Mouse (Mus musculus): ENCODE measurements at regions not wholly inside any gene's neighbourhood (a gene's known extent, or its start where the extent isn't known, plus 50 kb on each side); places are given as distances from the start of the nearest gene placed in this dataset.

- WGBS: 93% methylated on average over 4 of the region's 4 CpGs
- Histone ChIP-seq H3K36me3 (ENCODE audit: control insufficient read depth, insufficient read depth, low read length) (no peaks in the 10 kb centered on the region), H3K27me3 (ENCODE audit: control insufficient read depth, insufficient read depth, low read depth, low read length) (no peaks in the 10 kb centered on the region), H3K27ac (ENCODE audit: low read length) (no peak overlapping the region), H3K9me3 (replicated peaks; ENCODE audit: control insufficient read depth, low read length, poor library complexity, severe bottlenecking) (no peaks in the 10 kb centered on the region), H3K4me3 (ENCODE audit: low read depth, low read length) (no peak overlapping the region), H3K4me2 (ENCODE audit: low read length) (no peak overlapping the region), H3K9ac (ENCODE audit: low read depth, low read length) (no peak overlapping the region), H3K4me1 (ENCODE audit: control insufficient read depth, insufficient read depth, low read length) (peaks cover 3% of the 10 kb centered on the region; the same call in 1 of the 2 replicates)
- no peak for ATAC-seq
Observed at GRCm38 (mm10) chr17:4639531-4639930, 354.6 kb upstream of the Arid1b start.

- Histone ChIP-seq H3K9me3 (replicated peaks; ENCODE audit: control insufficient read depth, low read length, poor library complexity, severe bottlenecking) (no peaks in the 10 kb centered on the region), H3K4me1 (ENCODE audit: control insufficient read depth, insufficient read depth, low read length) (peaks cover 3% of the 10 kb centered on the region; the same call in 1 of the 2 replicates), H3K27me3 (ENCODE audit: control insufficient read depth, insufficient read depth, low read depth, low read length) (no peaks in the 10 kb centered on the region), H3K9ac (ENCODE audit: low read depth, low read length) (no peak overlapping the region), H3K27ac (ENCODE audit: low read length) (no peak overlapping the region), H3K4me2 (ENCODE audit: low read length) (no peak overlapping the region), H3K36me3 (ENCODE audit: control insufficient read depth, insufficient read depth, low read length) (no peaks in the 10 kb centered on the region), H3K4me3 (ENCODE audit: low read depth, low read length) (no peak overlapping the region)
- no peak for ATAC-seq
- 93% methylated on average over 7 of the region's 7 CpGs for WGBS
Observed at GRCm38 (mm10) chr17:4640555-4640954, 353.6 kb upstream of the Arid1b start.

DNA sequence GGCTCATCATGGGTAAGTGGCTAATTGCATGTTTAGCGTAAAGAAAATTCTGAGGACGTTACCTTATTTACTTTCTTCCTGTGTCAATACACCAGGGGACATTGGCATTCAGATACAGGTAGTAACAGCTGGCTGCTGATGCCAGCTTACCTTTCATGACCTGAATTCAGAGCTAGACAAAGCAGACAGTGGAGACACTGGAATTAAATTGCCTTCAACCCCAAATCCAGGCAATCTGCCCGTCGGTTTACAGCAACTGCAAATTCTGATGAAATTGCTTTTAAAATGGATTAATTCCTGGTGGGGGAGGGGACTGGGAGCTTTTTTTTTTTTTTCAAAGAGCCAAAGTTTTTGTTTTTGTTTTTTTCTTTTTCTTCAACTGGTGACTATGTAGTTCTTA is 353.0 kb upstream of the Arid1b start:
- no peak overlapping the region for H3K4me2 ChIP-seq (ENCODE audit: low read length)
- no peak for ATAC-seq
- H3K9me3 ChIP-seq (replicated peaks; ENCODE audit: control insufficient read depth, low read length, poor library complexity, severe bottlenecking): no peaks in the 10 kb centered on the region
- no peak overlapping the region for H3K27ac ChIP-seq (ENCODE audit: low read length)
- no peak overlapping the region for H3K9ac ChIP-seq (ENCODE audit: low read depth, low read length)
- H3K27me3 ChIP-seq (ENCODE audit: control insufficient read depth, insufficient read depth, low read depth, low read length): no peaks in the 10 kb centered on the region
- no peaks in the 10 kb centered on the region for H3K36me3 ChIP-seq (ENCODE audit: control insufficient read depth, insufficient read depth, low read length)
- WGBS: 63% methylated on average over 4 of the region's 4 CpGs
- no peak overlapping the region for H3K4me3 ChIP-seq (ENCODE audit: low read depth, low read length)
- H3K4me1 ChIP-seq (ENCODE audit: control insufficient read depth, insufficient read depth, low read length): peaks cover 3% of the 10 kb centered on the region; the same call in 1 of the 2 replicates

GRCm38 (mm10) chr17:4642046-4642445 is 352.1 kb upstream of the Arid1b start:
- Histone ChIP-seq H3K9ac (ENCODE audit: low read depth, low read length) (no peak overlapping the region), H3K4me1 (ENCODE audit: control insufficient read depth, insufficient read depth, low read length) (no peaks in the 10 kb centered on the region), H3K4me3 (ENCODE audit: low read depth, low read length) (no peak overlapping the region), H3K27ac (ENCODE audit: low read length) (no peak overlapping the region), H3K27me3 (ENCODE audit: control insufficient read depth, insufficient read depth, low read depth, low read length) (no peaks in the 10 kb centered on the region), H3K9me3 (replicated peaks; ENCODE audit: control insufficient read depth, low read length, poor library complexity, severe bottlenecking) (no peaks in the 10 kb centered on the region), H3K36me3 (ENCODE audit: control insufficient read depth, insufficient read depth, low read length) (no peaks in the 10 kb centered on the region), H3K4me2 (ENCODE audit: low read length) (no peak overlapping the region)
- 64% methylated on average over 1 of the region's 1 CpGs for WGBS
- no peak for ATAC-seq

- no peak for ATAC-seq
- Histone ChIP-seq H3K27ac (ENCODE audit: low read length) (no peak overlapping the region), H3K27me3 (ENCODE audit: control insufficient read depth, insufficient read depth, low read depth, low read length) (no peaks in the 10 kb centered on the region), H3K4me1 (ENCODE audit: control insufficient read depth, insufficient read depth, low read length) (no peaks in the 10 kb centered on the region), H3K9ac (ENCODE audit: low read depth, low read length) (no peak overlapping the region), H3K4me2 (ENCODE audit: low read length) (no peak overlapping the region), H3K4me3 (ENCODE audit: low read depth, low read length) (no peak overlapping the region), H3K9me3 (replicated peaks; ENCODE audit: control insufficient read depth, low read length, poor library complexity, severe bottlenecking) (no peaks in the 10 kb centered on the region), H3K36me3 (ENCODE audit: control insufficient read depth, insufficient read depth, low read length) (no peaks in the 10 kb centered on the region)
- WGBS: 92% methylated on average over 6 of the region's 6 CpGs
Observed at GRCm38 (mm10) chr17:4643343-4643742, 350.8 kb upstream of the Arid1b start.

DNA sequence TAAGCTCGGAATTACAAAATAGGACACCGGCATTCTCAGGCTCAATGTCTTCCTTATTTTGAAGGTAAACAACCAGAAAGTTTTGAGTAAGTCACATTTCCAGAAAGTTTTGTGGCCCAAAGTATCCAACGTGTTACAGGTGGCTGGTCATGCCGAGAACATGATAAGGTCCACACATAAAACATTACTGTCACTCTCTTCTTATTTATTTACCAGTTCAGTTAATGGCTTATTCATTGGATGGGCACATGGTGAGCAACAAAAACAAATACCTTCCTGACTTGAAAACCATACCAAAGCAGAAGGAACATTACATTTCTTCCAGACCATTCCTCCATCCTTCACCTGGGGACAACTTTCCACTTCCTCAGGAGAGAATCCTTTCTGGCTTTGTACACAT is 345.5 kb upstream of the Arid1b start:
- H3K9ac ChIP-seq (ENCODE audit: low read depth, low read length): no peak overlapping the region
- no peak overlapping the region for H3K4me2 ChIP-seq (ENCODE audit: low read length)
- WGBS: 88% methylated on average over 4 of the region's 4 CpGs
- no peak for ATAC-seq
- no peak overlapping the region for H3K4me3 ChIP-seq (ENCODE audit: low read depth, low read length)
- H3K4me1 ChIP-seq (ENCODE audit: control insufficient read depth, insufficient read depth, low read length): no peaks in the 10 kb centered on the region
- H3K9me3 ChIP-seq (replicated peaks; ENCODE audit: control insufficient read depth, low read length, poor library complexity, severe bottlenecking): no peaks in the 10 kb centered on the region
- H3K36me3 ChIP-seq (ENCODE audit: control insufficient read depth, insufficient read depth, low read length): no peaks in the 10 kb centered on the region
- H3K27ac ChIP-seq (ENCODE audit: low read length): no peak overlapping the region
- H3K27me3 ChIP-seq (ENCODE audit: control insufficient read depth, insufficient read depth, low read depth, low read length): no peaks in the 10 kb centered on the region

DNA sequence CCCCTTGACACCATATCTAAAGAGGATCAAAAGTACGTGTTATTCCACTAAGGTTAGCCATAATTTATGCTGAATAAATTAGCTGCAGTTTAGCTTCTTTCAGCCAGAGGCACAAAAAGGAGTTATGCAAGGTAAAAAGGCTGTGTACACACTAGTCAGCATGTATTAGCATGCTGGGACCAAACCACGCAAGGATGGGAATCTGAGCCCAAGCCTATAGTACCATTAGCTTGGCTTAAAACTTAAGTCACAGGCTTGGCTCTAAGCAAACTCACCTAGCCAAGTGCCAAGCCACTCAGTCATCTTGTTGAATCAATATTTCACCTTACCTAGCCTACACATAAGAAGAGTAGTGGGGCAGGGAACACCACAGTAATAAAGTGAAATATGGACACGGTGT is 339.9 kb upstream of the Arid1b start:
- Histone ChIP-seq H3K4me3 (ENCODE audit: low read depth, low read length) (no peak overlapping the region), H3K9me3 (replicated peaks; ENCODE audit: control insufficient read depth, low read length, poor library complexity, severe bottlenecking) (no peaks in the 10 kb centered on the region), H3K27ac (ENCODE audit: low read length) (no peak overlapping the region), H3K4me2 (ENCODE audit: low read length) (no peak overlapping the region), H3K9ac (ENCODE audit: low read depth, low read length) (no peak overlapping the region), H3K36me3 (ENCODE audit: control insufficient read depth, insufficient read depth, low read length) (no peaks in the 10 kb centered on the region), H3K27me3 (ENCODE audit: control insufficient read depth, insufficient read depth, low read depth, low read length) (no peaks in the 10 kb centered on the region), H3K4me1 (ENCODE audit: control insufficient read depth, insufficient read depth, low read length) (no peaks in the 10 kb centered on the region)
- 61% methylated on average over 3 of the region's 3 CpGs for WGBS
- no peak for ATAC-seq

DNA sequence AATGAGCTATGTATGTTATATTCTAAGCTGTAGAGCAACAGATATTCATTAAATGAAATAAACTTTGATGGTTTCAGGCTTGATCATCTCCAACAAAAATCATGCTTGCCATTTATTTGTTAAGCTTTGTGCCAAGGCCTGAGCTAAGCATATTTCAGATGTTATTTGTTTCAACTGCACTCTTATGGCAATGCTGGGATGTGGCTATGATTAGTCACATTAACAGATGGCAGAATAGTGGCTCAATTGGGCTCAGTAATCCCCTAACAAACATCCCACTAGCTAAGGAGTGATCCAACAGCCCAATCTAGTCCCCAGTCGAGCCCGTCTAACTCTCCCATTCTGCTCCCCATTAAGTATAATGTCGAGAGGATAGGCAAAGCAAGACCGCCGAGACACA is 332.1 kb upstream of the Arid1b start:
- Histone ChIP-seq H3K9ac (ENCODE audit: low read depth, low read length) (no peak overlapping the region), H3K4me3 (ENCODE audit: low read depth, low read length) (no peak overlapping the region), H3K36me3 (ENCODE audit: control insufficient read depth, insufficient read depth, low read length) (no peaks in the 10 kb centered on the region), H3K4me1 (ENCODE audit: control insufficient read depth, insufficient read depth, low read length) (no peaks in the 10 kb centered on the region), H3K27me3 (ENCODE audit: control insufficient read depth, insufficient read depth, low read depth, low read length) (no peaks in the 10 kb centered on the region), H3K4me2 (ENCODE audit: low read length) (no peak overlapping the region), H3K9me3 (replicated peaks; ENCODE audit: control insufficient read depth, low read length, poor library complexity, severe bottlenecking) (no peaks in the 10 kb centered on the region), H3K27ac (ENCODE audit: low read length) (no peak overlapping the region)
- ATAC-seq: no peak
- 89% methylated on average over 5 of the region's 5 CpGs for WGBS

DNA sequence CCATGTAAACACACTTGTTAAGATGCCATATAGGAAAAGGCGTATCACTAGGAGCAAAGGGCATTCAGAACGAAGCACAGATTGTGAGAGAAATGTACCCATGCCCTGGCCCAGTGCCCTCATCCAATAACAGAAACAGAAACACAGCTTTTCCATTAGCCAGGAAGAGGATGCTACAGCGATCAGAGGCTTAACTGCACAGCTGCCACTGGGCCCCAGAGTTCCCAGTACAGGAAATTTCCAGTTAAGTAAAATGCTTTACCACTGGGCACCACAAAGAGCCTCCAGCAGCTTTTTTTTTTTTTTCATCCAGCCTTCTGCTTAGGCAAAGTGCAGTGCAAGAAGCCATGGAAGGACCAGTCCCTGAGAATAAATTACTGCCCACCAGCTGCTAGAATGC is 325.6 kb upstream of the Arid1b start:
- Histone ChIP-seq H3K36me3 (ENCODE audit: control insufficient read depth, insufficient read depth, low read length) (no peaks in the 10 kb centered on the region), H3K27me3 (ENCODE audit: control insufficient read depth, insufficient read depth, low read depth, low read length) (no peaks in the 10 kb centered on the region), H3K4me3 (ENCODE audit: low read depth, low read length) (no peak overlapping the region), H3K4me2 (ENCODE audit: low read length) (no peak overlapping the region), H3K9ac (ENCODE audit: low read depth, low read length) (no peak overlapping the region), H3K27ac (ENCODE audit: low read length) (no peak overlapping the region), H3K9me3 (replicated peaks; ENCODE audit: control insufficient read depth, low read length, poor library complexity, severe bottlenecking) (no peaks in the 10 kb centered on the region), H3K4me1 (ENCODE audit: control insufficient read depth, insufficient read depth, low read length) (no peaks in the 10 kb centered on the region; the same call in 1 of the 2 replicates)
- no peak for ATAC-seq
- WGBS: 63% methylated on average over 3 of the region's 3 CpGs

DNA sequence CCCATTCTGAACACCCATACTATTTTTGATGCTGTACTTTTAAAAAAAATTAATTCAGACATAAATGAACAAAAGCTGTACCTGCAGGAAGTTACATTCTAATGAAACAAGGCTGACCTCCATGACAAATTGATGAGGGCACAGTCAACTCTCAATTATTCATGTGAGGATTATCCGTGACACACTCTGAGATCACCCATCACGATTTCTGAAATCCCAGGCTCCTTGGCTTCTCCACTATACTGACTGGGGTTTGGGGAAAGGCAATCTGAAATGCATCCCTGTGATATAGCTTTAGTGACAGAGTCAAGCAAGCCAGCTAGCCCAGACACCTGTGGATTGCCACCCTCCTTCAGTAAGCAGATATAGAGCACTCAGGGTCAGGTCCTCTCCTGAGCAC is 320.9 kb upstream of the Arid1b start:
- Histone ChIP-seq H3K27ac (ENCODE audit: low read length) (no peak overlapping the region), H3K27me3 (ENCODE audit: control insufficient read depth, insufficient read depth, low read depth, low read length) (no peaks in the 10 kb centered on the region), H3K4me2 (ENCODE audit: low read length) (no peak overlapping the region), H3K4me1 (ENCODE audit: control insufficient read depth, insufficient read depth, low read length) (no peaks in the 10 kb centered on the region; the same call in 1 of the 2 replicates), H3K36me3 (ENCODE audit: control insufficient read depth, insufficient read depth, low read length) (no peaks in the 10 kb centered on the region), H3K4me3 (ENCODE audit: low read depth, low read length) (no peak overlapping the region), H3K9me3 (replicated peaks; ENCODE audit: control insufficient read depth, low read length, poor library complexity, severe bottlenecking) (no peaks in the 10 kb centered on the region), H3K9ac (ENCODE audit: low read depth, low read length) (no peak overlapping the region)
- 35% methylated on average over 2 of the region's 2 CpGs for WGBS
- ATAC-seq: no peak
